Mouse (Mus musculus) heart, embryonic 11.5 days (tissue): ENCODE data around the gene AC124502.3. TPM values are rescaled to one million over a fixed set of nuclear protein-coding genes. Genes with fewer than 3 reads are reported as not detected.

ENCODE experiments used
- ATAC-seq: fragments of 200-750 bp; cut with Nextera tagmentation; replicated peaks from 2 replicates; pipeline ENCODE4 v1.8.0; 2017; ENCODE audit warnings: moderate library complexity; ENCODE audit not compliant: insufficient number of reproducible peaks, low FRiP score, low TSS enrichment
- H3K27ac ChIP-seq: fragments of 300-500 bp; sonication (generic); 2 replicates; pipeline ENCODE4 v1.5.1; 2014; ENCODE audit warnings: mild to moderate bottlenecking, low read depth, low read length
- H3K27me3 ChIP-seq: fragments of 300-500 bp; sonication (generic); 2 replicates; pipeline ENCODE4 v1.6.1; 2014; ENCODE audit warnings: mild to moderate bottlenecking, low read length, mixed read lengths; ENCODE audit not compliant: control insufficient read depth, insufficient read depth
- H3K36me3 ChIP-seq: fragments of 300-500 bp; sonication (generic); 2 replicates; pipeline ENCODE4 v1.6.1; 2014; ENCODE audit warnings: mild to moderate bottlenecking, low read length, moderate library complexity, mixed read lengths; ENCODE audit not compliant: control insufficient read depth, insufficient read depth
- H3K4me1 ChIP-seq: fragments of 300-500 bp; sonication (generic); 2 replicates; pipeline ENCODE4 v1.6.1; 2014; ENCODE audit warnings: low read length; ENCODE audit not compliant: control insufficient read depth, insufficient read depth
- H3K4me2 ChIP-seq: fragments of 300-500 bp; sonication (generic); 2 replicates; pipeline ENCODE4 v1.6.1; 2014; ENCODE audit warnings: mild to moderate bottlenecking, moderate library complexity
- H3K4me3 ChIP-seq: fragments of 300-500 bp; sonication (generic); 2 replicates; pipeline ENCODE4 v1.5.1; 2014; ENCODE audit warnings: low read depth, low read length
- H3K9ac ChIP-seq: fragments of 300-500 bp; sonication (generic); 2 replicates; pipeline ENCODE4 v1.6.1; 2014; ENCODE audit warnings: mild to moderate bottlenecking, low read depth, low read length, moderate library complexity
- H3K9me3 ChIP-seq: fragments of 300-500 bp; sonication (generic); replicated peaks from 2 replicates; pipeline ENCODE4 v1.6.1; 2016; ENCODE audit warnings: low read length; ENCODE audit not compliant: control insufficient read depth
- WGBS: fragments of 180-500 bp; shearing (Covaris S2); extraction: QIAGEN DNeasy Blood & Tissue Kit; methylation state at CpG from one replicate; pipeline ENCODE4 v1.1.7; 2014; ENCODE audit not compliant: insufficient replicate concordance; 5-methylcytosine and 5-hydroxymethylcytosine counted together
- polyA plus RNA-seq: library from polyadenylated mRNA; unstranded; fragments of >200 nt; fragmentation: Nextera tagmentation; extraction: Ambion mirVana; gene quantifications from 2 replicates; pipeline ENCODE4 v1.2.1, GENCODE M21; 2014

AC124502.3 gene
- polyA plus RNA-seq, 1 experiment from 2014 or later: 2.0 TPM

- WGBS: 4% methylated on average over 32 of the region's 48 CpGs
- Histone ChIP-seq H3K36me3 (peaks cover 21% of the 10 kb centered on the region), H3K27me3 (0 out of 2 replicates have a peak, but pooled peaks cover 2% of the 10 kb centered on the region), H3K4me3 (peak within 1 kb of the TSS; percentile 55), H3K4me2 (peak within 1 kb of the TSS; percentile 99), H3K27ac (no peak within 1 kb of the TSS), H3K9ac (peak within 1 kb of the TSS; percentile 77), H3K4me1 (peaks cover 37% of the 10 kb centered on the region), H3K9me3 (no peaks in the 10 kb centered on the region)
- no peak; the same call in 1 of the 2 replicates for ATAC-seq
Measured at GRCm38 (mm10) chr19:5098363-5099143, 59.9 kb downstream of the AC124502.3 start, which contains the start of gene Cnih2. Cnih2 (minus strand) TSS chr19:5098521.

Other genes with a start within 250 kb of the AC124502.3 start
- gene Rbm4, start 245.0 kb upstream of the AC124502.3 start, polyA plus RNA-seq: 54.0 and 58.0 TPM in 2 replicates
- 19.8 and 24.0 TPM in 2 replicates for gene Gm21992, start 227.3 kb upstream of the AC124502.3 start, polyA plus RNA-seq
- gene Rbm14, start 227.3 kb upstream of the AC124502.3 start, polyA plus RNA-seq: 58.0 and 67.5 TPM in 2 replicates
- 37.5 and 38.8 TPM in 2 replicates for gene Ccs, start 199.6 kb upstream of the AC124502.3 start, polyA plus RNA-seq
- not detected in 2 replicates for gene Ccdc87, start 199.5 kb upstream of the AC124502.3 start, polyA plus RNA-seq
- 23.3 and 30.2 TPM in 2 replicates for gene Ctsf, start 183.8 kb upstream of the AC124502.3 start, polyA plus RNA-seq
- 4.5 and 5.2 TPM in 2 replicates for gene Actn3, start 161.0 kb upstream of the AC124502.3 start, polyA plus RNA-seq
- gene Zdhhc24, start 160.2 kb upstream of the AC124502.3 start, polyA plus RNA-seq: 7.1 and 8.9 TPM in 2 replicates
- gene Bbs1, start 132.3 kb upstream of the AC124502.3 start, polyA plus RNA-seq: 1.9 and 2.9 TPM in 2 replicates
- gene Dpp3, start 110.6 kb upstream of the AC124502.3 start, polyA plus RNA-seq: 87.8 and 110 TPM in 2 replicates
- gene Peli3, start 95.8 kb upstream of the AC124502.3 start, polyA plus RNA-seq: 0.86 and 1.1 TPM in 2 replicates
- gene Mrpl11, start 76.7 kb upstream of the AC124502.3 start, polyA plus RNA-seq: 117 and 129 TPM in 2 replicates
- gene Npas4, start 48.6 kb upstream of the AC124502.3 start, polyA plus RNA-seq: 0.11 and 0.13 TPM in 2 replicates
- 8.2 and 10.3 TPM in 2 replicates for gene Slc29a2, start 15.0 kb upstream of the AC124502.3 start, polyA plus RNA-seq
- gene B4gat1, start 65 bp upstream of the AC124502.3 start, polyA plus RNA-seq: 37.4 and 46.9 TPM in 2 replicates
- gene Brms1, start 2.5 kb downstream of the AC124502.3 start, polyA plus RNA-seq: 35.3 and 36.4 TPM in 2 replicates
- 3.0 and 4.3 TPM in 2 replicates for gene Rin1, start 11.6 kb downstream of the AC124502.3 start, polyA plus RNA-seq
- gene Cd248, start 29.2 kb downstream of the AC124502.3 start, polyA plus RNA-seq: 24.2 and 27.3 TPM in 2 replicates
- 4.6 and 4.7 TPM in 2 replicates for gene Tmem151a, start 46.6 kb downstream of the AC124502.3 start, polyA plus RNA-seq
- gene Yif1a, start 49.6 kb downstream of the AC124502.3 start, polyA plus RNA-seq: 102 and 103 TPM in 2 replicates
- gene Cnih2, start 59.6 kb downstream of the AC124502.3 start, polyA plus RNA-seq: 8.4 TPM in 2 replicates
- gene Rab1b, start 68.2 kb downstream of the AC124502.3 start, polyA plus RNA-seq: 211 and 225 TPM in 2 replicates
- gene Klc2, start 79.7 kb downstream of the AC124502.3 start, polyA plus RNA-seq: 19.8 and 24.3 TPM in 2 replicates
- 21.4 and 22.8 TPM in 2 replicates for gene Pacs1, start 234.2 kb downstream of the AC124502.3 start, polyA plus RNA-seq